Mouse (Mus musculus) mouse embryonic stem cell (cell line): ENCODE data around the gene Chchd6.

ENCODE experiments used
- in situ Hi-C, 2 experiments: fragments of 300-500 bp; cut with MboI; formaldehyde crosslinking; loops; 1 replicate in 1 of 2; 3 replicates in 1 of 2; pipeline ENCODE4 v1.14.3; 2019 to 2020; ENCODE audit warnings: low sequenced_read_pairs in 2 of 2, low pct_unique_long_range_greater_than_20kb in 1 of 2, mixed read lengths in 1 of 2; ENCODE audit not compliant: unreplicated experiment in 1 of 2

Gene Chchd6

DNA sequence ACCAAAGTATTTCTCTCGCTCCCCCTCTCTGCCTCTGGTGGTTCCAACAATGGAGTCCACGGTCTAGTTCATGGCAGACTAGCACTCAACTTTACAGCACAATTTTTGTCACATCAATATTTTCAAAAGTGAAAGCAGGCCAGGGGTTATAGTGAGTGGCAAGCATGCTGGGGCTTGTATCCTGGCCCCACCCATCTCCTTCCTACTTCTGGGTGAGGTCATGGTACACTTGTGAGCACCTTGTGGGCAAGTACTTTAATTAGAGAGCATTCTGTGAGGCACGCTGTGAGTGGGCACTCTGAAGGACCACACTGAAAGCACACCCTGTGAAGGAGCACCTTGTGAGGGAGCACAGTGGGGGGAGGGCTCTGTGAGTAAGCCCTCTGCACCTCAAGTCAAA lies 172.8 kb downstream of the Chchd6 start:
- in situ Hi-C loops = no loop called here

DNA sequence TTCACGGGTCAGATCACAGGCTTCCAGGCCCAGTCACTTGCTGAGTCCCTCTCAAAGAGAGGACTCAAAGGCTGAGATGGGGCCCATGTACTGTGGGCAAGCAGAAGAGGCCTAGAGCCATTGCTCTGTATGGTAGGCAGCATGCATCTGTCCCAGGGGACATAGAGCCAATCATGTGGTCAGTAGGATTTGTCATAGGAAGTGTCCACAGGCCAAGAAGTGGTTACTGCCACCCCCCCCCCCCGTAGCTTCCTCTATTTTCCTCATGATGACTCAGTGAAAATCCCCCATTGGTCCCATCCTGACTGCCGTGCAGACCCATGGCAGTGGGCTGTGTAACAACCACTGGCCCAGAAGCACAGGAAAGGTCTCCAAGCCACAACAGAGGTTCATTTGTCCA lies 173.5 kb downstream of the Chchd6 start:
- in situ Hi-C loops = no loop called here

DNA sequence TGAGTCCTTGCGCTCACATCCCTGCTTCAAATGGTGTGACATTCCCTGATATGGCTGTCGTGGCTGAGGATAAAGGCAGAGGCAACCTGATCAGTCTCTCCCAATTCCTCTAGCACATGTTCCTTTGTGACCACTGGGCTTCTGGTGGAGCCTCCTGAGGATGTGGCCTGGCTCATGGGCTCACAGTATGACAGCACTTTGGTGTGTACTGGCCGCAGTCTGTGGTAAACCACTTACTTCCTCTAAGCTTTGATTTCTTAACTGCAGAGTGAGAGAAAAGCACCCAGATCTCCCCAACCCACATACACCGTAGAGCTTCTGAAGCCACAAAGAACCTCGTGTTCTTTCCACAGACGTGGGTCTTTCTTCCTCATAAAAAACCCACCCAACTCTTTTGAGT lies 173.9 kb downstream of the Chchd6 start:
- in situ Hi-C loops = no loop called here

DNA sequence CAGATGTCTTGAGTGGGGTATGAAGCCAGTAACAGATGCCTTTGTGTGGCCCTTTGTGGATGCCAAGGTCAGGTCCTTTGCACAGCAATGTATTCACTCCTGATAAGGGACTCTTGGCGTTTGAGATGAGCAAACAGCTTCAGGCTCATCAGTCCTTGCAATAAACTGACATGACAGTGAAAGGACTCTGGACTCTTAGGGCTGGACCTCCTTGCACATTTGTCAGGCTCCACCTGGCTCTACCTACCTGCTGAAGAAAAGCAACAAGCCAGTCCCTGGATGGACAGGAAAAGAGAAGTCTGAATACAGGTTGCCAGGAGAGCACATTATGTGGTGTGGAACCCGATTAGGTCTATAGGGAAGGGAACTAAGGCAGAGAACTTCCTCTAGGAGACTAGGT lies 174.7 kb downstream of the Chchd6 start:
- in situ Hi-C loops = no loop called here

DNA sequence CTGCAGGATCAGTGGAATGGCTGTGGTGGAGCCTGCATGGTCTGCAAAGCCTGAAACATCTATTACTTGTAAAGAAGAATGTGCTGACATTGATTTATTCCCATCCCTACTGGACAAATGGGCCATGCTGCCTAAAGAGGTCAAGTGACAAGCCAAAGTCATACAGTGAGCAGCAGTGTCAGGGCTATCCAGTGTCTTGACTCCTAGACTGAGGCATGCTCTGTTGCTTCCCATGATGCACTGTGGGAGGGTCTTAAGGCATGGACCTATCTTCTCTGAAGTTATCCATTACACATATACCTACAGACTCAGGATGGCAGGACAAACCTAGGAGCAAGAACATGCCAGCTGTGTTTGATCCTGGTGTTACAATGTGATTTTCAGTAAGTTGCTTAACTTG lies 175.3 kb downstream of the Chchd6 start:
- in situ Hi-C loops = no loop called here

DNA sequence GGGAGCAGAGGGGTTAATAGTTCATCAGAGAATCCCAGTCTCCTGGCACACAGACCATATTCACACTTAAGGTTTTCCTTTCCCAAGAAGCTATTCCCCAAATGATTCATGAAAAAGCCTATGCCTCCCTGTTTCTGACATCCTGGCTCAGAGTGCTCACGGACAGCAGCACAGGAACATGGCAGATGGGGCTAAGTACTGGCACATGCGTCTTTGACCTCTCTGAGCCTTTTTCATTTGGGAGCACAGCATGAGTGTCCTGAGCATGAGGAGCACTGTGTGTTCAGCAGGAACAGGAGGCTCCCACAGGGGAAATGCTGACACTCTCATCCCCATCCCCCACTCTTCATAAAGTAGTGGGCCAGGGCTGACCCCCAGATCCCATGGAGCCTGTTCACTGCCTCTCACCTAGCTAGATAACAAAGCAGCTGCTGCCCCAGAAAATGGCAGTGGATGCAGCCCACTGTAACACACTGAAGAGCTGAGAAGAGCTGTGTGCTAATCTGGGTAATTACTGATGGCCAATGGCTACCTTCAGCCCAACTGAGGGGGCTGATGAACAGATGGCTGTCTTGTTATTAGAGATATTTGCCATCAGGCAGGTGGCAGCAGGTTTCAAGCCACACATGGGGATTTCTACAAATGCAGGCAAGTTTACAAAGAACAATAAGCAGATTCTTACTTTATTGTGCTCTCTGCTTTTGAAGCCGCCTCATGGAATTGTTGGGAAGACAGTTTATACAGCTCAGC lies 176.2 kb downstream of the Chchd6 start:
- in situ Hi-C loops = no loop called here

DNA sequence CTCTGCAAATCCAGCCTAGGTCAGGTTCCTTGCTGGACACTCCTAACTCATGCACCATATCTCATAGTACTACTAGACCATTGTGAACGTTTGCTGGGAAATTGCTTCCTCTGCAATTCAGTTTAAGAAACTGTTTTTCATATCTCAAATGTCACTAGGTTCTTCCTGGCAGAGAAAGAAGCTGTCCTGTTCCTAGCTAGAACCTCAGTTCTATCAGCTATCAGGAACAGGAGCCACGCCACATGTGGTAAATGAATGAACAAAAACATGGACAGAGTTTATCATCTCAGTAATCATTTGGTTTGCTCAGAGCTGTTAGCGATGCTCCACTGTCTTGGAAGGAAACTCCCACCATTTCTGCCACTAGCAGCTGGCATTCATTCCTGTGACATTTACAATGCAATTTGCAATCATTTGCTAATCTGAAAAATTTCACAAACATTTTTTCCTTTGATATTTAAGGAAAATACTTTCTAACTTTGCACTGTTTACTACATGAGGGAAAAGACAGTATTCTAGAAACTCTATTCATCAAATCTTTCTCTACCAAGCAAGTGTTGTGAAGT lies 179.3 kb downstream of the Chchd6 start:
- in situ Hi-C loops = no loop called here

DNA sequence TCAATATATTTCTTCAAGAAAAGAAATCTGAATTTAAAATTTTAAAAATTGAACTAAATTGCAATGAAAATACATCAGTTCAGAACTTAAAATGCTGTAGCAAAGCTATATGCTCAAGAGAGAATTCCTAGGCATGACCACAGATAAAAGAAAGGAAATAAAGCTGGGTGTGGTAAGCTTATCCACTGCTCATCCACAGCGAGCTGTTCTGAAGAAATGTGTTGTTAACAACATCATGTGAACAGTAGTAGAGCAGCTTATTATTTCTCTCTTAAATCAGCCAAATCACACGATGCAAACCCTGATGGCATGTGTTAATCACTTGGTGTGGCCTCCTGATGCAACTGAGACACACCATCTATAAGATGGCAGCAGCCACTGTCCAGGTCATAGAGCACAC lies 180.4 kb downstream of the Chchd6 start:
- in situ Hi-C loops = no loop called here

DNA sequence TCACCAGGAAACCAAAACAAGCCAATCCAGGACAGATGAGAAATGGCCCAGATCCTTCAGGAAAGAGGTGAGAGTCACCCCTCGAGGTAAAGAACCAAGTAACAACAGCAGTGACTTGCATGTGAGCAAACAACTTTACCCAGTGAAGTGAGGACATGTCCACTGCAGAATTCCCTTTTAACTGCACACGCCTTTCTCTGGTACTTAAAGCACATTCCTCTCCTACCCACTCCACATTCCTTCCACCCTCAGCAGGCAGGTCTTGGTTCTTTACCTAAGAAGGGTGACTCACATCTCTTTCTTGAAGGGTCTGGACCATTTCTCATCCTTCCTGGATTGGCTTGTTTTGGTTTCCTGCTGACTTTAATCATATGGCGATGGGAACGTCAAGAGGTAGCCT lies 181.3 kb downstream of the Chchd6 start:
- in situ Hi-C loops = no loop called here

DNA sequence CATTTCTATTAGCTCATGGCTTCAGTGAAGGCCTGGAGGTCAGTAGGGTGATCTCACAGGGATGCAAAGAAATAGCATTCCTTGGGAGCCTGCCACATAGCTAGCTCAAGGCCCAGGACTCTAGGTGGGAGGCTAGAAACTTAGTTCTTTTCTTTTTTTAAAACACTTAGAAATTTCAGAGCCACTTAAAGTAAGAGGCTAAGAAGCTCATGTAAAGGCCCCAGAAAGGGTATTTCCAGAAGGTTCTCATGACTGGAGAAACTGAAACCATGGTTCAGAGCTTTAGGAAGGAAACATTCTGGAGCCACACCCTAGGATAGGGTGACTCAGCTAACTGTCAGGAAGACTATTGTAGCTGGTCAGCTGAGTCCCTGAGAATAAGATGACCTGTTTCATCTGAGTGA lies 182.0 kb downstream of the Chchd6 start:
- in situ Hi-C loops = no loop called here

DNA sequence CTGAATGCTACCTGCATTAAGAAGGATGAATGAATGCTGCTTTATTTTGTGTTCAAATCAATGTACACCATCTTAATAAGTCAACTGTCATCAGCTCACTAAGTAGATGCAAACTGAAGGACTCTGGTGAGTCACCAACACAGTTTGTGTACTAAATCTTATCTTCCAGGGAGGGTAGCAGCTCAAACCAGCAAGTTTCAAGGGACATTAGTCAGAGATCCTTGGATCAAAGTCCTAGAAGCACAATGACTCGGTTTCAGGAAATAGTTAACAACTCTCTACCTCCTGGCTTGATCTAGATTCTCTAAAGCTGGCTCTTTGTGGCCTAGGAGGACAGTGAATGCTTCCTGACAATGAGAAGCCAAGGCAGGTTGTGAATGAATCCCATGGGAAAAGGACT lies 182.9 kb downstream of the Chchd6 start:
- in situ Hi-C loops = no loop called here

DNA sequence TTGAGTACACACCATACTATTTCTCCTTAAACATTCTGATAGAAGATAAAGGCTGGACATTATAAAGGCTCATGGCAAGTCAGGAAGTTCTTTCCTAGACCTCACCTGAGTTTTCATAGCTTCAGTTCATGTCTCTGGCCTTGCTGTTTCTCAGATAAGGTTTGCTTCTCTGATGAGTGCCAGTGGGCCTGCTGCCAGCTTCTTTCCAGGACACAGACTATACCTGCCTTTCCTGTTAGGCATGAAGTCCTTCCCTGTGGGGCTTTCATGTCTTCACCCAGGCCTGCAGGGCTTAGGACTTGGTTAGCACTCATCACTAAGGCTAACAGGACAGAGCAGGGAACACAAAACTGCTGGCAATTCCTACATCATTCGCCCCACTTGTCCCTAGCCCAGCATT lies 186.4 kb downstream of the Chchd6 start:
- in situ Hi-C loops = no loop called here

DNA sequence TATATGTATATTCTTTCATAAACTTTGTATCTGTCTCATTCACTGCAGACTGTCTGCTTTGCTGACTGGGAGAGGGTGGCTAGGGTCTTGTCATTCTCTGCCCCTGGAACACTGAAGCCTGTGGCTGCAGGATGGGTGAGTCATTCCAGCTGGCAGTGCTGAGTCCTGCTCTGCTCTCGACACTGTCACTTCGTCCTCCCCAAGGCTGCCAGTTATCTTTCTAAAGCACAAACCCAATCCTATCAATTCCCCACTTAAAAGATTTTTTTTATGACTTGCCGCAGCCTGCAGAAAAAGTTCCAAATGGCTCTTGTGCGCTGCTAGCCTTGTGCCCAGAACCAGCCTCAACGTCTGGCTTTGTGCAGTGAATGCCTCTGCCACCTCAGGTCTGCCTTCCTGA lies 187.2 kb downstream of the Chchd6 start:
- in situ Hi-C loops = no loop called here

DNA sequence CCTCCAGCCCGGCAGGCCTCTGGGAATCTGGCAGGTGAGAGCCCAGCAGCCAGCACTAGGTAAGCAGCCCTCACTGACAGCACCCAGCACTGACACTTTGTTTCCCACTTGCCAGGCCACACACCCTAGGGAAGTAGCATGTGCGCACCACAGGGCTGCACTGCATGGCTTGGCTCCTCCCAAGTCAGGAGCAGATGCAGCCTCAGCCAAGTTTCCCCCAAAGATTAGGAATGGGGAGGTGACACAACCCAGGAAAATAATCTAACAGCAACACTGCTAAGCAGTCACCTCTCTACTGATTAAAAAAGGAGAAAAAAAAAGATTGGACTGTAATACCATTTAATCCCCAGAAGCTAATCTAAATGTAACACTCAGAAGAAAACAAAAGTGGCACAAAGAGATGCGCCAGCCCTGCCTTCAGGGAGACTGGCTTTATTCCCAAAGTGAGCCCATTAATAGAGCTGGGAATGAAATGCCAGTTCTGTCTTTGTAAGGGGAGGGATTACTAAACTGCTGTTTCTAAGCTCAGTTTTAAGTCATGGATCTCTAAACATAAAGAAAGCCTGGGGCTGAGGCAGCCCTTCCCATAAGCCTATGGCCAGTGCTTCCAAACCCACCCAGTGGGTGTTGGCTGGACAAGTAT lies 188.1 kb downstream of the Chchd6 start:
- in situ Hi-C loops = no loop called here

DNA sequence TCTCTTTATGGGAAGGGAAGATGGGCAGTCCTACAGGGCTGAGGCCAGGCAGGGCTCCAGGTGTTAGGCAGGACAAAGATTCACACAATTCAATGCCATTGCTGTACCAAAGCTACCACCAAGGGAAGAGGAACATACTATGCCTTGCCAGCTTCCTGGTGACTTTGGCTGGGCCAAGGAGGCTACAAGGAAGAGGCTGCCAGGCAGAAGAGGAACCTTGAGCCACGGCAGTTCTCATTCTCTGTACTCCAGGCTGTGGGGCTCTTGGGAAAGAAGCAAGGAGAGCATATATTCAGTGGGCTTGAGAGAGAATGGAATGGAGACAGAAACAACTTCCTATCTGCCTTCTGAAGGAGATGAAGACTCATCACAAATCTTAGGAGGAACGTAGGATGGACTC lies 190.5 kb downstream of the Chchd6 start:
- in situ Hi-C loops = no loop called here

DNA sequence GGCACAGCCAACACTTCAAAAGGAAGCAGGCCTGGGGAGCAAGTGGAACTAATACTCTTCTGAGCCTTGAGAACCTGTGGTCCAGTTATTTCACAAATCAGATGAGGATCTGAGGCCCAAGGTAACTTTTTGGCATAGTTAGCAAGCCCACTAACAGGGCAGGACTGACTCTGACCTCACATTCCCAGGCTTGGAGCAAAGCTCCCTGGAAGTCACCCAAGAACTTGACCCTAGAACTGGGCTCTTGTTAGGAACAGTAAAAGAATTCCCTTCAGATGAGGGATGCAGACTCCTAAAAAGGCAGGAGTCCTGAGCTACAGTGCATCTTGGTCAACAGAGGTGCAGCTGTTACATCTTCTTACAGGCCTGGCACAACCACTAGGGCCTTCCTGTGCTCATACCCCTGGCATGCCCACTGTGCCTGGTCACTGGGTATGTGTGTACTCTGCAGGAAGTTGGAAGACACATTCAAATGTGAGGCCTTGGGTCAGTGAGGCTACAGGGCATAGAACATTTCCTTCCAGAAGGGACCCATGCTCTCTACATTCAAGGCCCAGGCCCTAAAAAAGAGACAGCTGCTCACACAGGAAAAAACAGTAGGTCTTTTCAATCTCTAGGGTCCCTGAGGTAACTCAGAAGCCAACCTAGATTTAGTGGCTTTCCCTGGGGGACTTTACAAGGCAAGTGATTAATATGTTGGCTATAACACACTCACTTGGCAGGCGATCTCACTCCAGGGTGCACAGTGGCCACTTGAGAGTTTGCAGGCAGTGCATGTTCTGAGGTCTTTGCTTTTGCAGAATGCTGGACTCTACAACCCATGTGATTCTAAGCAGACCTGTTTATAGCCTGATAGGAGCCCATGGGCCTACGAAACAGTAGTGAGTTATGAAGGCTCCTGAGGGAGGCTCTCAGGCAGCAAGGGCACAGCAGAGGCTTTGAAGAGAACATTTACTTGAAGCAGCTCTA lies 191.9 kb downstream of the Chchd6 start:
- in situ Hi-C loops = no loop called here

DNA sequence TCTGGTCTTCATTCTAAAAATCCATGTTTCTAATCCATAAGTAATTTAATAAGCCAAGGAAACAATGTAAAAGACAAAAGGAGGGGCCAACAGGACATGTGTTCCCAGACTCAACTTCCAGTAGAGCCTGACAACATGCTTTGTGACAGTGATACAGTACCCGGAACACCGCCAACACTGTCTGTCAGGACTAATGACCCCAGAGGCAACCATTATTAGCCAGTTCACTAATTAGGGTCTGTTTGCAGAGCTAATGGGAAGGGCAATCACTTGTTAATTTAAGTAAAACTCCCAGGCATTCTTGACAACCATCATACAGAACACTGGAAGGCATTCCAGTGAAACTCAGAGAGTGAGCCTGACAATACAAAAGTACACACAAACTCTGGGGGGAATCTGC lies 193.0 kb downstream of the Chchd6 start:
- in situ Hi-C loops = no loop called here

DNA sequence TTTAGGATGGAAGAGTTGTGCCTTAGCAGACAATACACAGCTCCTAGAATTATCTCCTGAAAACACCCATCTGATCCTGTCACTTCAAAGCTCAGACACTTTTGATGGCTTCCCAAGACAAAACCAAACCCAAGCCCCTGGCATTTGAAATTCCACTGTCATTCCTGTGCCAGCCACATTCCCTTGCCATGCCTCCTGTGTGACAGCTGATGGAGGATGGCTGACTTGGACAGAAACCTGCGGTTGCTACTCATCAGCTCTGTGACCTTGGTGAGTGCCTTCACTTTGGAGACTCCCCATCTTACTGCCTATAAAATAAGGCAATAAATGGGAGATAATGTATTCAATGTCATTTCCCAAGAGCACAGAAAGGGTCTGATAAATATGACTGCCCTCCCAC lies 195.9 kb downstream of the Chchd6 start:
- in situ Hi-C loops = no loop called here

DNA sequence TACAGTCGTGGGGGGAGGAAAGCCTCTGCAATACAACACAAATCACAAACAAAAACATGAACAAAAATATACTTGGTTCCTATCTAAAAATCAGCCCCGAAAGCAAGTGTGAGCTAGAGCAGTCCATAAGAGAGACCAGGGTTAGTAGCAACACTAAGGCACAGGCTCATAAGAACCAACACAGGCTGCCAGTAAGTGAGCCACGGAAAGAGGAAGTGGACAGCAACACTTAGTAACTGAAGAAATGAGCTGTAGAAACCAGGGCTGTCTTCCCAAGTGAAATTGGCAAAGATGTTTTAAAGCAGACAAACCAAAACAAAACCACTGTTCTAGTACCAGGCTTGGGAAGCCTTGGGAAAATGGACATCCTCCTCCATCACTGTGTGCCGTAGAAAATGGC lies 197.5 kb downstream of the Chchd6 start:
- in situ Hi-C loops = no loop called here
